14 mouse cellular contexts compared by ENCODE assay signal in the genomic region with DNA sequence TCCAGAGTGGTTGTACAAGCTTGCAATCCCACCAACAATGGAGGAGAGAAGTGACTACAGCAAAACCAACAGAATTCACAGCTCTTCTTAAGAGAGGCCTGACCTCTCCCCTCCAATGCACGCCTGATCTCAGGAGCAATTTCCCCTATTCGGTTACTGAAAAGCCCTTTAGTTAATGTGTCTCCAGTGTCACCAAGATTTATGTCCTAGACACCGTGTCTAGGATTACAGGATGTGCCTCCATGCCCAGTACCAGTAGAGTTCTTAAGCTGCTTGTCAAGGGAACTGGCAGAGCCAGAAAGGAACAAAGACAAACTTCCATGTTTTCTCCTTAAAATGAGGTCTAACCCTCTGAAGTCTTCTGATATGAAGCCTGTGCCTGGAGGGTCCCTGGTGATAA.
"Had no signal": no experiment of that assay in that cellular context is flagged by ENCODE, and none has a peak within 500 bp of the region (broad histone marks: within the 10 kb centered on the region; RNA-seq: fewer than 3 reads in every experiment).

No protein-coding gene starts in this region.

- H3K9me3 ChIP-seq: intestine, embryonic 15.5 days; liver, embryonic 15.5 days; midbrain, embryonic 12.5 days; neural tube, embryonic 15.5 days had no signal

- H3K36me3 ChIP-seq: intestine, embryonic 15.5 days; limb, embryonic 13.5 days; liver, embryonic 15.5 days; midbrain, embryonic 12.5 days; neural tube, embryonic 15.5 days had no signal

- DNase-seq: layer of hippocampus, postnatal 36 days; lung, adult 2 months; lung, postnatal 36 days; right cerebral cortex, adult 18-20 months; spleen, adult 18-20 months; thymus, adult 18-20 months; thymus, postnatal 14 days had no signal

- H3K4me1 ChIP-seq: liver, embryonic 15.5 days; midbrain, embryonic 12.5 days; neural tube, embryonic 15.5 days had no signal

- H3K27ac ChIP-seq: intestine, embryonic 15.5 days; limb, embryonic 13.5 days; midbrain, embryonic 12.5 days; neural tube, embryonic 15.5 days had no signal

- H3K9ac ChIP-seq: intestine, embryonic 15.5 days; limb, embryonic 13.5 days; liver, embryonic 15.5 days; midbrain, embryonic 12.5 days; neural tube, embryonic 15.5 days had no signal

- H3K27me3 ChIP-seq: intestine, embryonic 15.5 days; limb, embryonic 13.5 days; liver, embryonic 15.5 days; midbrain, embryonic 12.5 days; neural tube, embryonic 15.5 days had no signal

- H3K4me3 ChIP-seq: intestine, embryonic 15.5 days; limb, embryonic 13.5 days; liver, embryonic 15.5 days; megakaryocyte, embryonic 14.5 days; midbrain, embryonic 12.5 days; neural tube, embryonic 15.5 days had no signal

- ATAC-seq: intestine, embryonic 15.5 days; lung, postnatal 0 days had no signal

- H3K4me2 ChIP-seq: intestine, embryonic 15.5 days; limb, embryonic 13.5 days; liver, embryonic 15.5 days; midbrain, embryonic 12.5 days; neural tube, embryonic 15.5 days had no signal
